Mouse (Mus musculus) hindbrain, embryonic 11.5 days (tissue): ENCODE measurements around the gene Tstd3. TPM values are rescaled to one million over a fixed set of nuclear protein-coding genes. Genes with fewer than 3 reads are reported as not detected.
A peak's percentile ranks its signal among the peaks of the same experiment; 100 is the strongest.

Source experiments
- ATAC-seq: fragments of 200-750 bp; cut with Nextera tagmentation; 2 replicates; pipeline ENCODE4 v1.8.0; 2017; ENCODE audit warnings: mild to moderate bottlenecking, moderate TSS enrichment, moderate library complexity; ENCODE audit not compliant: low FRiP score
- DNase-seq: peaks from one replicate; pipeline ENCODE4 v3.0.0-alpha.2; 2015; ENCODE audit warnings: low spot score
- H3K27ac ChIP-seq: fragments of 300-500 bp; sonication (generic); 2 replicates; pipeline ENCODE4 v1.5.1; 2014; ENCODE audit warnings: mild to moderate bottlenecking, low read depth, low read length
- H3K27me3 ChIP-seq: fragments of 300-500 bp; sonication (generic); 2 replicates; pipeline ENCODE4 v1.6.1; 2014; ENCODE audit warnings: mild to moderate bottlenecking, low read length, moderate library complexity, mixed read lengths; ENCODE audit not compliant: control insufficient read depth, insufficient read depth
- H3K36me3 ChIP-seq: fragments of 300-500 bp; sonication (generic); 2 replicates; pipeline ENCODE4 v1.6.1; 2014; ENCODE audit warnings: mild to moderate bottlenecking, low read length, moderate library complexity, mixed read lengths; ENCODE audit not compliant: control insufficient read depth, insufficient read depth
- H3K4me1 ChIP-seq: fragments of 300-500 bp; sonication (generic); replicated peaks from 2 replicates; pipeline ENCODE4 v1.6.1; 2014; ENCODE audit warnings: low read length, mixed read lengths; ENCODE audit not compliant: control insufficient read depth, insufficient read depth
- H3K4me2 ChIP-seq: fragments of 300-500 bp; sonication (generic); replicated peaks from 2 replicates; pipeline ENCODE4 v1.6.1; 2014; ENCODE audit warnings: mild to moderate bottlenecking, low read depth, low read length
- H3K4me3 ChIP-seq: fragments of 300-500 bp; sonication (generic); 2 replicates; pipeline ENCODE4 v1.5.1; 2014; ENCODE audit warnings: low read depth, low read length
- H3K9ac ChIP-seq: fragments of 300-500 bp; sonication (generic); 2 replicates; pipeline ENCODE4 v1.6.1; 2014; ENCODE audit warnings: low read depth, low read length
- H3K9me3 ChIP-seq: fragments of 300-500 bp; sonication (generic); 2 replicates; pipeline ENCODE4 v1.6.1; 2016; ENCODE audit warnings: low read length; ENCODE audit not compliant: control insufficient read depth
- WGBS: fragments of 180-500 bp; shearing (Covaris S2); extraction: QIAGEN DNeasy Blood & Tissue Kit; methylation state at CpG from one replicate; pipeline ENCODE4 v1.1.7; 2014; 5-methylcytosine and 5-hydroxymethylcytosine counted together
- polyA plus RNA-seq: library from polyadenylated mRNA; unstranded; fragments of >200 nt; fragmentation: Nextera tagmentation; extraction: Ambion mirVana; gene quantifications from 2 replicates; pipeline ENCODE4 v1.2.1, GENCODE M21; 2014

Gene Tstd3
- polyA plus RNA-seq, 1 experiment from 2014 or later = 32.0 TPM

DNA sequence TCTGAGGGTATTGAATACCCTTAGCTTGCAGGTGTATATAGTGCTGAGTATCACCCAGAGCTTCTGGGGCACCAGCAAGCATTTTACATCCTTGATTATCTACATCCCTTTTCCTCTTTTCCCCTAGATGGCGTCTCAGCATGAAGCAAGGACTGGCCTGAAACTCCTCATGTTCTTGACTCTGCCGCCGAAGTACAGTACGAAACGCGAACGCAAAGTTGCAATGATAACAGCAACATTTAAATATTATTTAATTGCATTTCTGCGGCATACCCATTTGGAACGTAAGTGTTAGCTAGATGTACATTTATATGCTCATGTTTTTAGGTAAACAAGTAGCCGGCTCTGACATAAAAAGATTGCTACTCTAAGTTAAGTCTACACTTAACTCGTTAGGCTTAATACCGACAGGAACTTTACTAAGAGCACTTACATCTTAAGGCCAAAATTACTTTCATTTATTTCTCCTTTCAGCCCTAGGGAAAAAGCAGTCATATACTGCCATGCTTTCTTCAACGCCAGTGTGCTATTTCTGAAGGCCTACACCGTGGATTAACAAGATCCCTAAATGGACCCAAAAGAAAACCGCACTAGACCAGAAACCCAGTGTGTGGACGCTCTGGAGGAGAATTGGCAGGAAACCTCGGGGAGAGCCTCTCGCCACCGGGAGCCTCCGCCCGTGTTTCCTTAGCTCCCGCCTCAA lies 39.9 kb downstream of the Tstd3 start:
- ATAC-seq (peak; percentile 60), DNase-seq (peak; percentile 62)
- 2% methylated on average over 22 of the region's 22 CpGs for WGBS
- H3K4me3 ChIP-seq = peak overlapping the region; percentile 77
- H3K27ac ChIP-seq = peak overlapping the region; percentile 75
- no peaks in the 10 kb centered on the region for H3K9me3 ChIP-seq
- no peaks in the 10 kb centered on the region for H3K27me3 ChIP-seq
- H3K9ac ChIP-seq = peak overlapping the region; percentile 83
- H3K4me2 ChIP-seq = peak overlapping the region; percentile 66
- H3K4me1 ChIP-seq = no peaks in the 10 kb centered on the region
- no peaks in the 10 kb centered on the region for H3K36me3 ChIP-seq

DNA sequence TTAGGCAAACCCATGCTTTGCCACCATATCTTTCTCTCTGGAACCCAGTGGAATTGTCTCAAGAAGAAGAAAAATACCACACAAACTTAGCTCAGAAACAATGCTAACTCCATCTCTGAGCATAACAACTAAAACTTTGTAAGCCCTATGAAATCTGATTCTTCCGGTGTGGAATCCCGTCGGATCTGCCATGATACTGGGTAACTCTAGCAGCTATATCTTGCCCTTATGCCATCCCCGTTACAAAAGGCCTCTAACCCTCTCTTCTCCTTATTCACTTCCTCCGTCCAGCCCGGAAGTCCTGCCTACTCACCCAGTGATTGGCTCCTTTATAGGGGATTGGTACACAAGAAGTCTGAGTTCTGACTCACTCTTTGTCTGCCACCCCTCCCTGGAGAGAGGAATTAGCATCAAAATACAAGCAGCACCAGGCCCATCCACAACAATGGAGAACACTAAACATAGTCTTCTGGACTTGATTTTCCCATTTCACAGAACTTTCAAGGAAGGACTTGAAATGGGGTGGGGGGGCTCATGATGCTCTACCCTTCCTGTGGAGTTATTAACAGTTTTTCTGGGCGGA lies 44.2 kb downstream of the Tstd3 start:
- Histone ChIP-seq H3K9ac (no peak overlapping the region), H3K4me3 (no peak overlapping the region), H3K4me2 (no peak overlapping the region), H3K4me1 (no peaks in the 10 kb centered on the region), H3K9me3 (no peaks in the 10 kb centered on the region), H3K36me3 (no peaks in the 10 kb centered on the region), H3K27ac (no peak overlapping the region), H3K27me3 (no peaks in the 10 kb centered on the region)
- peak; percentile 43 for DNase-seq
- peak; percentile 53 for ATAC-seq
- WGBS = 40% methylated on average over 7 of the region's 7 CpGs

DNA sequence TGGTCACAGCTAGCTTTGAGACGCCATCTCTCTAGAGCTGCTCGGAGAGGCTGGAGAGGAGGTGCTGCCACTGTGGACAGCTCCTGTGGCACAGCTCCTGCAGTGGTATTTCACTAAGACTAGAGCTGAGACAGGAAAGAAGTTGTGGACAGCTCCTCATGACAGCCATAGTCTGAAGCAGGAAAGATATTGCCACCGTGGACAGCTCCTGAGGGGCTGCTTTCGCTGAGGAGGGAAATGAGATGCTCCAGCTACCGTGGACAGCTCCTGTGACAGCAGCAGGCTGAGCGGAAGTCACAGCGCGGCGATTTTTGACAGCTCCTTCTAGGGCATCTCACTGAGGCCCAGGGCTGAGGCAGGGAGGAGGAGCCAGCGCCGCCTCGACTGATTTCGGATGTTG lies 54.9 kb downstream of the Tstd3 start:
- WGBS = 6% methylated on average over 13 of the region's 13 CpGs

More for the DNA sequence above, 54.9 kb downstream of the Tstd3 start:
- Histone ChIP-seq H3K27me3 (no peaks in the 10 kb centered on the region), H3K4me1 (0 out of 2 replicates have a peak, but pooled peaks cover 2% of the 10 kb centered on the region), H3K9ac (no peak overlapping the region), H3K27ac (no peak overlapping the region), H3K4me3 (peak overlapping the region; percentile 6; the same call in 1 of the 2 replicates), H3K4me2 (peak overlapping the region; percentile 23), H3K9me3 (no peaks in the 10 kb centered on the region), H3K36me3 (no peaks in the 10 kb centered on the region)
- ATAC-seq = peak; percentile 76
- peak; percentile 80 for DNase-seq

Other genes with a start within 250 kb of the Tstd3 start
- gene Prdm13, start 81.2 kb downstream of the Tstd3 start, polyA plus RNA-seq = 8.1 and 8.2 TPM in 2 replicates
- gene Ccnc, start 39.5 kb downstream of the Tstd3 start, polyA plus RNA-seq = 86.3 and 90.6 TPM in 2 replicates
- 14.3 and 17.4 TPM in 2 replicates for gene Usp45, start 56 bp downstream of the Tstd3 start, polyA plus RNA-seq
- 177 and 209 TPM in 2 replicates for gene Pnisr, start 80.4 kb upstream of the Tstd3 start, polyA plus RNA-seq
- 11.7 and 12.5 TPM in 2 replicates for gene Coq3, start 112.5 kb upstream of the Tstd3 start, polyA plus RNA-seq
- gene Faxc, start 164.1 kb upstream of the Tstd3 start, polyA plus RNA-seq = 19.0 and 24.8 TPM in 2 replicates